Mouse (Mus musculus) intestine, embryonic 15.5 days (tissue): ENCODE measurements around the gene Pja2. TPM values are rescaled to one million over a fixed set of nuclear protein-coding genes. Genes with fewer than 3 reads are reported as not detected.
"Not testable (repeated sequence)": the region's sequence is repeated elsewhere in the genome, so short reads cannot be mapped to it uniquely, and the experiment has no call there.

Experiments used
- ATAC-seq: fragments of 200-750 bp; cut with Nextera tagmentation; 2 replicates; pipeline ENCODE4 v1.8.0; 2017; ENCODE audit warnings: moderate TSS enrichment, moderate library complexity
- H3K27ac ChIP-seq: fragments of 300-500 bp; sonication (generic); 2 replicates; pipeline ENCODE4 v1.5.1; 2015; ENCODE audit warnings: mild to moderate bottlenecking, inconsistent platforms
- H3K27me3 ChIP-seq: fragments of 300-500 bp; sonication (generic); replicated peaks from 2 replicates; pipeline ENCODE4 v1.6.1; 2015; ENCODE audit warnings: inconsistent platforms
- H3K36me3 ChIP-seq: fragments of 300-500 bp; sonication (generic); 2 replicates; pipeline ENCODE4 v1.6.1; 2015; ENCODE audit warnings: inconsistent platforms
- H3K4me1 ChIP-seq: fragments of 300-500 bp; sonication (generic); replicated peaks from 2 replicates; pipeline ENCODE4 v1.6.1; 2015; ENCODE audit warnings: inconsistent platforms
- H3K4me2 ChIP-seq: fragments of 300-500 bp; sonication (generic); replicated peaks from 2 replicates; pipeline ENCODE4 v1.6.1; 2015; ENCODE audit warnings: mild to moderate bottlenecking, inconsistent platforms
- H3K4me3 ChIP-seq: fragments of 300-500 bp; sonication (generic); replicated peaks from 2 replicates; pipeline ENCODE4 v1.5.1; 2015; ENCODE audit warnings: inconsistent platforms
- H3K9ac ChIP-seq: fragments of 300-500 bp; sonication (generic); 2 replicates; pipeline ENCODE4 v1.6.1; 2015; ENCODE audit warnings: inconsistent platforms
- H3K9me3 ChIP-seq: fragments of 300-500 bp; sonication (generic); 2 replicates; pipeline ENCODE4 v1.6.1; 2016; ENCODE audit warnings: inconsistent platforms
- WGBS: fragments of 180-500 bp; shearing (Covaris S2); methylation state at CpG from one replicate; pipeline ENCODE4 v1.1.7; 2015; 5-methylcytosine and 5-hydroxymethylcytosine counted together
- polyA plus RNA-seq: library from polyadenylated mRNA; unstranded; fragments of >200 nt; fragmentation: Nextera tagmentation; extraction: Ambion mirVana; gene quantifications from 2 replicates; pipeline ENCODE4 v1.2.1, GENCODE M21; 2015

Gene Pja2
- polyA plus RNA-seq, 1 experiment from 2014 or later, result 58.6 TPM

- H3K27me3 ChIP-seq, result no peaks in the 10 kb centered on the region
- no peak overlapping the region for H3K27ac ChIP-seq
- no peaks in the 10 kb centered on the region for H3K9me3 ChIP-seq
- WGBS, result 86% methylated on average over 5 of the region's 5 CpGs
- H3K4me1 ChIP-seq, result no peaks in the 10 kb centered on the region
- H3K36me3 ChIP-seq, result 0 out of 2 replicates have a peak, but pooled peaks cover 3% of the 10 kb centered on the region
- no peak for ATAC-seq
- no peak overlapping the region for H3K4me3 ChIP-seq
- H3K9ac ChIP-seq, result no peak overlapping the region
- H3K4me2 ChIP-seq, result no peak overlapping the region
These were observed 55.0 kb downstream of the Pja2 start for GRCm38 (mm10) chr17:64276666-64277065.

GRCm38 (mm10) chr17:64275188-64275587 lies 56.5 kb downstream of the Pja2 start:
- Histone ChIP-seq H3K9me3 (no peaks in the 10 kb centered on the region), H3K36me3 (no peaks in the 10 kb centered on the region), H3K9ac (no peak overlapping the region), H3K4me3 (no peak overlapping the region), H3K27me3 (no peaks in the 10 kb centered on the region), H3K4me2 (no peak overlapping the region), H3K4me1 (no peaks in the 10 kb centered on the region), H3K27ac (no peak overlapping the region)
- WGBS, result 86% methylated on average over 4 of the region's 4 CpGs
- ATAC-seq, result no peak

GRCm38 (mm10) chr17:64274341-64275105 lies 57.2 kb downstream of the Pja2 start:
- Histone ChIP-seq H3K36me3 (no peaks in the 10 kb centered on the region), H3K9ac (no peak overlapping the region), H3K27me3 (no peaks in the 10 kb centered on the region), H3K4me2 (no peak overlapping the region), H3K4me3 (no peak overlapping the region), H3K27ac (no peak overlapping the region), H3K4me1 (no peaks in the 10 kb centered on the region), H3K9me3 (no peaks in the 10 kb centered on the region)
- no peak for ATAC-seq
- WGBS, result 87% methylated on average over 10 of the region's 10 CpGs

- Histone ChIP-seq H3K9me3 (no peaks in the 10 kb centered on the region), H3K9ac (no peak overlapping the region), H3K4me2 (no peak overlapping the region), H3K27me3 (no peaks in the 10 kb centered on the region), H3K4me3 (no peak overlapping the region), H3K4me1 (no peaks in the 10 kb centered on the region), H3K36me3 (no peaks in the 10 kb centered on the region), H3K27ac (no peak overlapping the region)
- ATAC-seq, result no peak
- WGBS, result 64% methylated on average over 1 of the region's 1 CpGs
These were observed 71.1 kb downstream of the Pja2 start for GRCm38 (mm10) chr17:64260571-64260970.

- no peak for ATAC-seq
- Histone ChIP-seq H3K4me3 (no peak overlapping the region), H3K4me2 (no peak overlapping the region), H3K27ac (no peak overlapping the region), H3K4me1 (no peaks in the 10 kb centered on the region), H3K9ac (no peak overlapping the region), H3K9me3 (no peaks in the 10 kb centered on the region), H3K27me3 (no peaks in the 10 kb centered on the region), H3K36me3 (no peaks in the 10 kb centered on the region)
- WGBS, result 65% methylated on average over 3 of the region's 3 CpGs
These were observed 83.5 kb downstream of the Pja2 start for GRCm38 (mm10) chr17:64248246-64248645.

GRCm38 (mm10) chr17:64242898-64243297 lies 88.8 kb downstream of the Pja2 start:
- no peak overlapping the region for H3K4me3 ChIP-seq
- H3K27me3 ChIP-seq, result no peaks in the 10 kb centered on the region
- peak; percentile 91 for ATAC-seq
- 42% methylated on average over 12 of the region's 12 CpGs for WGBS
- H3K4me2 ChIP-seq, result 0 out of 2 replicates have a peak overlapping the region, but pooled peaks have one; percentile 1
- H3K9ac ChIP-seq, result no peak overlapping the region
- H3K27ac ChIP-seq, result peak overlapping the region; percentile 42; the same call in 1 of the 2 replicates
- no peaks in the 10 kb centered on the region for H3K36me3 ChIP-seq
- no peaks in the 10 kb centered on the region for H3K9me3 ChIP-seq
- peaks cover 6% of the 10 kb centered on the region; the same call in 1 of the 2 replicates for H3K4me1 ChIP-seq

GRCm38 (mm10) chr17:64242310-64242859 lies 89.3 kb downstream of the Pja2 start:
- 31% methylated on average over 9 of the region's 9 CpGs for WGBS
- peak; percentile 29 for ATAC-seq
- H3K4me3 ChIP-seq, result no peak overlapping the region
- no peaks in the 10 kb centered on the region for H3K27me3 ChIP-seq
- no peak overlapping the region for H3K9ac ChIP-seq
- peak overlapping the region; percentile 42; the same call in 1 of the 2 replicates for H3K27ac ChIP-seq
- no peaks in the 10 kb centered on the region for H3K36me3 ChIP-seq
- H3K4me2 ChIP-seq, result 0 out of 2 replicates have a peak overlapping the region, but pooled peaks have one; percentile 1
- H3K4me1 ChIP-seq, result peaks cover 6% of the 10 kb centered on the region; the same call in 1 of the 2 replicates
- no peaks in the 10 kb centered on the region for H3K9me3 ChIP-seq

- Histone ChIP-seq H3K9ac (no peak overlapping the region), H3K4me2 (no peak overlapping the region), H3K27me3 (no peaks in the 10 kb centered on the region), H3K36me3 (no peaks in the 10 kb centered on the region), H3K4me1 (peaks cover 6% of the 10 kb centered on the region; the same call in 1 of the 2 replicates), H3K27ac (peak overlapping the region; percentile 44; the same call in 1 of the 2 replicates), H3K4me3 (no peak overlapping the region), H3K9me3 (no peaks in the 10 kb centered on the region)
- 50% methylated on average over 11 of the region's 11 CpGs for WGBS
- ATAC-seq, result peak; percentile 80
These were observed 90.0 kb downstream of the Pja2 start for GRCm38 (mm10) chr17:64241544-64242292.

- no peaks in the 10 kb centered on the region for H3K9me3 ChIP-seq
- H3K4me2 ChIP-seq, result no peak overlapping the region
- no peaks in the 10 kb centered on the region for H3K27me3 ChIP-seq
- no peak overlapping the region for H3K4me3 ChIP-seq
- H3K9ac ChIP-seq, result no peak overlapping the region
- WGBS, result 69% methylated on average over 4 of the region's 4 CpGs
- H3K27ac ChIP-seq, result no peak overlapping the region
- no peaks in the 10 kb centered on the region for H3K4me1 ChIP-seq
- H3K36me3 ChIP-seq, result no peaks in the 10 kb centered on the region
- no peak for ATAC-seq
These were observed 99.6 kb downstream of the Pja2 start for GRCm38 (mm10) chr17:64232134-64232533.

- not testable (repeated sequence) for H3K4me3 ChIP-seq, H3K9me3 ChIP-seq, H3K36me3 ChIP-seq, H3K4me2 ChIP-seq, H3K9ac ChIP-seq, ATAC-seq, H3K27me3 ChIP-seq, H3K27ac ChIP-seq, H3K4me1 ChIP-seq
- WGBS, result 90% methylated on average over 4 of the region's 4 CpGs
These were observed 100.1 kb downstream of the Pja2 start for GRCm38 (mm10) chr17:64231637-64232036.

GRCm38 (mm10) chr17:64231172-64231571 lies 100.5 kb downstream of the Pja2 start:
- H3K9ac ChIP-seq, result no peak overlapping the region
- no peaks in the 10 kb centered on the region for H3K9me3 ChIP-seq
- H3K4me3 ChIP-seq, result no peak overlapping the region
- 77% methylated on average over 8 of the region's 8 CpGs for WGBS
- H3K4me1 ChIP-seq, result no peaks in the 10 kb centered on the region
- H3K4me2 ChIP-seq, result no peak overlapping the region
- no peak for ATAC-seq
- H3K36me3 ChIP-seq, result no peaks in the 10 kb centered on the region
- H3K27ac ChIP-seq, result no peak overlapping the region
- H3K27me3 ChIP-seq, result no peaks in the 10 kb centered on the region
